Mouse (Mus musculus) WW6 (cell line): Measurements from ENCODE around the gene Ext2.

ENCODE experiments used
- DNase-seq: peaks from one replicate; pipeline ENCODE4 v3.0.0-alpha.2; 2013; ENCODE audit warnings: low read depth, low spot score

Gene Ext2

GRCm38 (mm10) chr2:93777056-93777430 is 45.3 kb downstream of the Ext2 start:
- no peak for DNase-seq

DNA sequence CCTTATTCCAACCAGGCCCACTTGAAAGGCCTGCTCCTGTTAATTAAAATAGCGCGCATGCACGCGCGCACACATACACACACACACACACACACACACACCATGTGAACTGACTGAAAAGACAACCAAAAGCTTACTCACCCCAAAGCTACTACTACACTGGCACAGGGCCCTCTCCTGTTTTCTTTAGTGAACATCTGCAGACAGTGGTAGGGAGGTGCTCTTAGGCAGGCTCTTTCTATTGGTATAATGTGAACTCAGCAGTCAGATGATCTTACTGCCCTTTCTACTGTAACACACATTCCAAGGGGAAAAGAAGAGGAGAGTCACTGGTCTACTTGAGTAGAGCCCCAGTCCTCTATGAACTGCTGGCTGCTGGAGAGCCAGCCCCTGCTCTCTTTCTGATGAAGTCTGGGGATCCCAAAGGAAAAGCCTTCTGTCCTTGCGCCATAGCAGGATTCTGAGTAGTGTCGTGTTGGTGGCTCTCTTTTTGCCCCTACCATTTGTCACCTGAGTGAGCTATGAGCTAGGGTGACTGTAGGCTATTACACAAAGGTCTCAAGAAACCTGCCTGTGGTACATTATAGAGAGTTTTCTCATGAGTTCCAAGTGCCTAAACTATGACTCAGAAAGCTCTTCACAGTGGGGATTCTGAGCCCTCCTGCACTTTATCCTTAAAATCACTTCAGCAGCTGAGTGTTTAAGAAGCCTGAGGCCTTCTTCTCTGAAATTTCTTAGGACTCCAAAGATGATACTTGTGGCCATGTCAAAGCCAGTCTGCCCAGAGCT is 45.9 kb downstream of the Ext2 start:
- no peak for DNase-seq

GRCm38 (mm10) chr2:93775431-93775830 is 46.9 kb downstream of the Ext2 start:
- no peak for DNase-seq

DNA sequence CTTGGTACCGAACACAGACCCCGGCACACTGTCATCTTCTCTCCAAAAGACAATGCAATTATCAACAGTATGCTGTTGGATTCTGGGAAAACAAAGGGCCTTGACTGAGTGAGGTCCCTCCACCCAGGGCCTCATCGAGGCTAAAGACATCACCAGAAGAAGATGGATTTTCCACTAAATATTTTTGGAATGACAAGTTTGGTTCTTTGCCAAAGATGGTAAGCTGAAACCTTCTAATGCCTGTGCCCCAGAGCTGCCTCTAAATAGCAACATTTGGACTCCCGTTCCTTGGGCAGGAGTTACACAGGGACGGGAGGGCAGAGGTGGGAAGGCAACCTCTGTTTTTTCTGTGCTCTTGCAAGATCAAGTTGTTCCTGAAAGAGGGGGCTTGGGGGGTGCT is 47.4 kb downstream of the Ext2 start:
- no peak for DNase-seq

GRCm38 (mm10) chr2:93772765-93773085 is 49.6 kb downstream of the Ext2 start:
- DNase-seq = no peak

- peak; percentile 16 for DNase-seq
Observed at GRCm38 (mm10) chr2:93772054-93772764, 50.2 kb downstream of the Ext2 start.

GRCm38 (mm10) chr2:93770895-93771294 is 51.5 kb downstream of the Ext2 start:
- no peak for DNase-seq

DNA sequence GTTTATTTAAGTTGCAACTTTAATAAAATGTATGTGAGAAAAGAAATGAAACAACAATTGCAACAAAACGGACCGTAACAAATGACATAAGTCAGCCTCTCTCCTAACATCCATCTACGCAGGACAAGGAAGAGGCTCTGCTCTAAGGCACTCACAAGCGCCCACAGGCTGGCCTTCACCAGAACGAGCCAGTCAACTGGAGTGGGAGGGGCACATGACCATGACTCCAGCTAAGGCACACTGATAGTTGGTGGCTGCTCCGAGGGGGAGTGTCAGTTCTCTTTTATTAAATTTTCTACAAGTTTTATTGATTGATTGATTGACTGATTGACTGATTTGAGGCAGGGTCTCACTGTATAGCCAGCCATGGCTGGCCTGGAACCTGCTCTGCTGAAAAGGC is 52.5 kb downstream of the Ext2 start:
- no peak for DNase-seq

GRCm38 (mm10) chr2:93765721-93766120 is 56.6 kb downstream of the Ext2 start:
- no peak for DNase-seq

DNA sequence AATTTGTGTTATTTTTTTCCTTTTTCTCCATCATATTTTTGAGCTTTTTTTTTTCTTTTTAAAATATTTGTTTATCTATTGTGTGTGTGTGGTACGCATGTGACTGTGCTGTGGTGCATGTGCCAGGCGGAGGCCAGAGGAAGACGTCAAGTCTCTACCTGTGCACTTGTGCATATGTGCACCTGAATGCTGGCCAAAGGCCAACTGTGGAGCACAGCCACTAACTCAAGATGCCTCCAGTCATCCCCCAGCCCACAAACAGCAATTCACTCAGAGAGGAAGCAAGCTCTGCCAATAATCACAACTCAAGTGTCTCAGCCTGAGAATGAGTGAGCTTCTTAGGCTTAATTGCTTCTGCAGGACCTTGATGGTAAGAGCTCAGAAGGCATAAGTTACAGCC is 58.2 kb downstream of the Ext2 start:
- DNase-seq = no peak

GRCm38 (mm10) chr2:93760389-93760788 is 62.0 kb downstream of the Ext2 start:
- no peak for DNase-seq

DNA sequence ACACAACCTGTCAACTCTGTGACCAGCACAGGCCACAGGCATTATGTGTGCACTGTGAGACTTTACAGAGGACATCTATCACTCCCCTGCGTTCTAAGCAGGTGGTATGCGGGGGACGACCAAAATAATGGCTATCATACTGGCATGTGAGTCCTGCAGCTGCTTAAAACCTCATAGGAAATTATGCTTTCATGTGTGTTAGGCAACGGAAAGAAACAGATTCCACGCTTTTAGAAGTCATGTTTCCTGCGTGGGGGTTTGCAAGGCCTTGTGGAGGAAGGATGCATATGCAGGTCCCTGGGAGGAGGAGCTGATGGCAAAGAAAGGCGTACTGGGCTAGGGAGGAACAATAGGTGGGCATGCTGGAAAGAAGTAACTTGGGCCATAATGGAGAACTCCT is 63.2 kb downstream of the Ext2 start:
- DNase-seq = no peak

DNA sequence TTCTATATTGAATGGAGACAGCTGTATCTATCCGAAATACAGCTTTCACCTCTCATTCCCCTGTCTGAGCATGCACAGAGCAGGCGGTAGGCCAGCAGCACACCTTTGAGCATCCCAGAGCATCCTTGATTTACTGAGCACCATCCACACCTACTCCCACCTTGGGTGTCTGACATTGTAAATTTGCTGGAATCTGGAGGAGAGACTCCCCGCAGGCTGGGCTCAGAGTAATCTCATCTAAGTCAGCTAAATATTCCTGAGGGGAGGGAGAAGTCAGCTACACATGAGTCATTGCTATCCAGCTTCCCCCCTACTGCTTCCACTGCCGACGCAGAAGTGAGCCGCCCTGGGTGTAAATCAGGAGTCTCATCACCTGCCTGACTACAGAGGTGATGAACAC is 64.1 kb downstream of the Ext2 start:
- no peak for DNase-seq

DNA sequence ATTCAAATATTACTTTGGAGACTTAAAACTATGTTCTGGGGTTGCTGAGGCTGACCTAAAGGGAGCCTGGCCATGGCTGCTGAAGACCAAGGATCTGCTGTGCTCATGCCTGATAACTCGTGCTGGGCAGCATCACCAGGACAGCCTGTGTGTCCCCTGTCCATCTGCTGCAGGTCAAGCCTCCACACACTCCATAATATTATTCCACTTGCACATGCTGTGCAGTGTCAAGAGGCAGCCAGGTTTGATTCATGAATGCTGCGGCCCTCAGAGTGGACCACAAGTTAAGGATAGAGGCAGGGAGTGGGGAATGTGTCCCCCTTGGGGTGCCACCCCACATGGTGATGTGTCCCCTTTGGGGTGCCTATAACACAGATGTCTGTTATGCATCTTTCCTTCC is 68.0 kb downstream of the Ext2 start:
- DNase-seq = no peak

DNA sequence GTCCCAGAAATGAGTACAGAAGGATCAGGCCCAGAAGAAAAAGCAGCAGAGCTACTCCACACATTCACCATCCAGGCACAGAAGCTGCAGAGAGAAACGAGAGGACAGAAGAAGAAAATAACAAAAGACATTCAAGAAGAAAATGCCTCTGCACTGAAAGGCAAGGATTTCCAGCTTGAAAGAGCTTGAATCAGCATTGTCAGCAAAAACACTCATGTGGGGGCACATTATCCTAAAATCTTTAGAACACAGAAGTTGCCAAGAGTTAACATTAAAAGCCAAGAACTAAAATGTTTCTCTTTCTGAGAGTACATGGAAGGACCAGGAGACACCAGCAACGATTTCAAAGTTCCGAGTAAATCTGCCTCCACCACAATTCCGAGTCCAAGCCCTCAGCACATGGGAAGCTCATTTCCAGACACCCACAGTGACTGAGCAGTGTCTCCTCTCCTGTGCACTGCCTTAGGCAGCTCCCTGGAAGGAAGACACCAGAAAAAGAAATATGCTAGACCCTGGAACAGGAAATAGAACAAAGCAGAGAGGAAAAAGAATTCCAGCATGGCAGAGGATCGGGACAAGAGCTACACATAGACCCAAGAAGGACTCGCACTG is 69.1 kb downstream of the Ext2 start:
- DNase-seq = no peak

DNA sequence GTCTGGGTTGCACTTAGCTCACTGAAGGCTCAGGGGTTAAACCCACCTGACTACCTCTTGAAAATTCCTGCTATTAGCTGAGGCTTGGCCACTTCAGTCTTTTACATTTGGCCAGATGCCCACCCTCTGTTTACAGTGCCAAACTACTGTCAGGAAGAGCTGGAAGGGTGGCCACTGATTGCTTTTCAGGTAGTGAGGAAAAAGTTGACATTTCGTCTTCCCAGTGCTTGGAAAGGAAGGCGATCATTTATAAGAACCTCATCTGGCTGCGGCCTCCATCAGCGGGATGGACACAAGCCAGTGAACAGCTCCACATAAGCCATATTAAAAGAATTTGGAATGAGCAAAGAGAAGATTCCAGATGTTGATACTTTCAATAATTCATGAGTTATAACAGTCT is 72.7 kb downstream of the Ext2 start:
- no peak for DNase-seq

- no peak for DNase-seq
Observed at GRCm38 (mm10) chr2:93747538-93748126, 74.7 kb downstream of the Ext2 start.

DNA sequence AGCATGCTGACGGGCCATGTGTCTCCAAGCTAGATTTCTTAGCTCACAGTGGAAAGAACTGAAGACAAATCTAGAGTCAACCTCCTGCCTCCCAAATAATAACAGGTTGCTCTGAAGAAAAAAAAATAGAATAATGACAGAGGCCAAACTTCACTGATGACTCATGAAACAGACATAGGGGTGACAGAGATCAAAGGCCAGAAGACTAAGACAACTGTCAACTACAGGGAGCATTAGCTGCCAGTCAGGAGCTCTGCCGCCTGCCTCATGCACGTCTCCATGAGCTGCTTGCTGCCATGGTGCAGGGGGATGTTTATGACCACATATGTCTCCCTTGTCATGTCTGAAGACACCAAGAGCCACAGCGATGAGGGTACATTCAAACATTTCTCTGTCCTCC is 75.7 kb downstream of the Ext2 start:
- no peak for DNase-seq

- DNase-seq = no peak
Observed at GRCm38 (mm10) chr2:93746162-93746561, 76.2 kb downstream of the Ext2 start.

- no peak for DNase-seq
Observed at GRCm38 (mm10) chr2:93745741-93746140, 76.6 kb downstream of the Ext2 start.

- no peak for DNase-seq
Observed at GRCm38 (mm10) chr2:93744346-93745229, 77.8 kb downstream of the Ext2 start.

DNA sequence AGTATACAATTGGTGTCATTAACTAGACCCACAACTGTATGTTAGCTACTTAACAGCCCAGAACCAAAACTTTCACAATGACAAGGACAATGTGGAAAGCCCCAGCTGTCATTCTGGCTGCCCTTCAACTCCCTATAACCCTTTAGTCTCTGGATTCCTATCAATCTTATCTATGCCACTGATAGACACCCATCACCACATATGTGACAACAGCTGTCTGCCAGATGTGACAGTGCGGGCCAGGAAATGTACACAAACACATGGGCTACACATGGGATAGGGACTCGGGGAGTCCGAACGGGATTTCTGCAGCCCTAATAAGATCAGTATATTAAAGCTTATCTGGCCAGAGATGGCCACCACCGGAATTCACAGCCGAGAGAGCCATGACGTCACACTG is 80.7 kb downstream of the Ext2 start:
- DNase-seq = no peak
